Mouse (Mus musculus): ENCODE measurements around the gene Arl8b.

DNA sequence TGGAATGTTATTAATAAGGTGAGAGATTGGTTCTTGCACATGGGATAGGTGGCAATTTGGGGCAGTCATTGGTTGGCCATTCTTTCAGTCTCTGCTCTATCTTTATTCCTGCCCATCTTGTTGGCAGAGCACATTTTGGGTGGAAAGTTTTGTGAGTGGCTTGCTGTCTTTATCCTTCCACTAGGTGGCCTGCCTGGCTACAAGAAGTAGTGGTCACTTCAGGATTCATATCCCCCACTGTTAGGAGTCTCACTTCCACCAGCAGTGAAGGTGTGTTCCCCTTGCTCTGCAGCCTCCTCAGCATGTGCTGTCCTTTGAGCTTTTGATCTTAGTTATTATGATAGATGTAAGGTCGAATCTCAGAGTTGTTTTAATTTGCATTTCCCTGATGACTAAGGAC, 25.9 kb downstream of the Arl8b start:
- TF ChIP-seq CTCF (IDR thresholded peaks at IDR 0.05; ENCODE audit: low read depth) (no peak), EP300 (IDR thresholded peaks at IDR 0.05; ENCODE audit: low read depth) (no peak)

Measured in heart, postnatal 0 days (tissue).